Mouse (Mus musculus) heart, adult 2 months (tissue): ENCODE measurements around the gene Gcn1l1.

Source experiments
- CTCF ChIP-seq: fragments of 200-600 bp; IDR thresholded peaks from 2 replicates; pipeline ENCODE4 v1.8.1; 2022; ENCODE audit warnings: antibody characterized with exemption, mild to moderate bottlenecking, moderate library complexity
- EP300 ChIP-seq: fragments of 200-500 bp; IDR thresholded peaks from 2 replicates; pipeline ENCODE4 v1.6.1; 2011; ENCODE audit warnings: low read depth, low read length, control low read depth; ENCODE audit not compliant: insufficient read depth
- POLR2A ChIP-seq: fragments of 200-500 bp; IDR thresholded peaks from 2 replicates; pipeline ENCODE4 v1.6.1; 2011; ENCODE audit warnings: mild to moderate bottlenecking, low read depth, low read length, control low read depth; ENCODE audit not compliant: insufficient read depth

GRCm38 (mm10) chr5:115569721-115570120 lies 4.7 kb downstream of the Gcn1l1 start:
- TF ChIP-seq CTCF, result no peak
- no peak for TF ChIP-seq EP300
- TF ChIP-seq POLR2A, result no peak
